Mouse (Mus musculus): ENCODE measurements around the gene Tas1r2. TPM values are rescaled to one million over a fixed set of nuclear protein-coding genes. Genes with fewer than 3 reads are reported as not detected.

Gene Tas1r2
- polyA plus RNA-seq, 1 experiment, result 1.2 TPM

DNA sequence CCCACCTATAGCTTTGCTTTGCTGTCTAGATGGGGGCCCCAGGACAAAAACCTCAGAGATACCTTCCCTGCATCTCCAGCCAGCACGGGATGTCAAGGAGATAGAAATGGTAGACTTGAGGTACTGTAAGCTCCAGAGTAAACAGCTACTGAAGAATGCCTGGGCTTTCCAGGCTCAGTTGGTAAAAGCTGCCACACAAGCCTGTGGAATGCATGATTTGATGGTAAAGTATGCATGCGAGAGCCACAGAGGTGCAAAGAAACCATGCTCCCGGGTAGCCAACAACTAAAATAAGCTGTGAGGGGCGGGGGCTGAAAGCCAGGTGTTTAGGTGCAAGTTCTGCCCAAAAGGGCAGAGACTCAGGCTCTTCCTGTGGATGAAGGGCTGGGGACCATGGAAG, 49.6 kb downstream of the Tas1r2 start:
- Histone ChIP-seq H3K27me3 (ENCODE audit: control insufficient read depth, insufficient read depth, insufficient read length) (no peaks in the 10 kb centered on the region), H3K79me2 (ENCODE audit: control insufficient read depth, insufficient read depth) (no peaks in the 10 kb centered on the region), H3K4me3 (ENCODE audit: insufficient read depth, poor library complexity, severe bottlenecking) (no peak overlapping the region), H3K36me3 (ENCODE audit: control insufficient read depth, insufficient read depth) (no peaks in the 10 kb centered on the region), H3ac (ENCODE audit: control insufficient read depth, insufficient read length, low read depth) (no peak overlapping the region), H3K79me3 (ENCODE audit: low read depth) (no peaks in the 10 kb centered on the region)
- TF ChIP-seq MYOG (IDR thresholded peaks at IDR 0.05; ENCODE audit: control insufficient read depth, extremely low read depth, insufficient read length), result no peak
- no peak for TF ChIP-seq MYOD1 (IDR thresholded peaks at IDR 0.05; ENCODE audit: control insufficient read depth, insufficient read length, low read depth)
- no peak for TF ChIP-seq CTCF (IDR thresholded peaks at IDR 0.05; ENCODE audit: control insufficient read depth, insufficient read depth, insufficient read length)
- TF ChIP-seq MAX (IDR thresholded peaks at IDR 0.05), result no peak
- no peak for TF ChIP-seq FOSL1 (IDR thresholded peaks at IDR 0.05; ENCODE audit: insufficient read depth, low read length, poor library complexity, severe bottlenecking)

DNA sequence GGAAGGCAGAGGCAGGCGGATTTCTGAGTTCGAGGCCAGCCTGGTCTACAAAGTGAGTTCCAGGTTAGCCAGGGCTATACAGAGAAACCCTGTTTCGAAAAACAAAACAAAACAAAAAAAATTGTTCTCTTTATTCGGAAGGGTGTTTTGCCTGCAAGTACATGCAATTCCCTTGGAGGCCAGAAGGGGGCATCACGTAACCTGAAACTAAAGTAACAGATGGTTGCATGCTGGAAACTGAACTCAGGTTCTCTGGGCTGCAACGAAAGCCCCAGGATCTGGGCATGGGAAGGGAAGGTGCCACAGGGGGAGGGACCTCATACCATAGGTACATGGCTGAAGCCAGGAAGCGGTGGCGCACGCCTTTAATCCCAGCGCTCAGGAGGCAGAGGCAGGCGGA, 50.1 kb downstream of the Tas1r2 start:
- Histone ChIP-seq H3K4me3 (ENCODE audit: insufficient read depth, poor library complexity, severe bottlenecking) (no peak overlapping the region), H3K79me3 (ENCODE audit: low read depth) (no peaks in the 10 kb centered on the region), H3ac (ENCODE audit: control insufficient read depth, insufficient read length, low read depth) (no peak overlapping the region), H3K79me2 (ENCODE audit: control insufficient read depth, insufficient read depth) (no peaks in the 10 kb centered on the region), H3K36me3 (ENCODE audit: control insufficient read depth, insufficient read depth) (no peaks in the 10 kb centered on the region), H3K27me3 (ENCODE audit: control insufficient read depth, insufficient read depth, insufficient read length) (no peaks in the 10 kb centered on the region)
- TF ChIP-seq USF1 (IDR thresholded peaks at IDR 0.05; ENCODE audit: low read depth) (no peak), MYOD1 (IDR thresholded peaks at IDR 0.05; ENCODE audit: control insufficient read depth, insufficient read length, low read depth) (no peak), MAX (IDR thresholded peaks at IDR 0.05) (no peak), CTCF (IDR thresholded peaks at IDR 0.05; ENCODE audit: control insufficient read depth, insufficient read depth, insufficient read length) (no peak), CEBPB (IDR thresholded peaks at IDR 0.05; ENCODE audit: low read depth) (no peak), FOSL1 (IDR thresholded peaks at IDR 0.05; ENCODE audit: insufficient read depth, low read length, poor library complexity, severe bottlenecking) (no peak), MYOG (IDR thresholded peaks at IDR 0.05; ENCODE audit: control insufficient read depth, extremely low read depth, insufficient read length) (no peak)

DNA sequence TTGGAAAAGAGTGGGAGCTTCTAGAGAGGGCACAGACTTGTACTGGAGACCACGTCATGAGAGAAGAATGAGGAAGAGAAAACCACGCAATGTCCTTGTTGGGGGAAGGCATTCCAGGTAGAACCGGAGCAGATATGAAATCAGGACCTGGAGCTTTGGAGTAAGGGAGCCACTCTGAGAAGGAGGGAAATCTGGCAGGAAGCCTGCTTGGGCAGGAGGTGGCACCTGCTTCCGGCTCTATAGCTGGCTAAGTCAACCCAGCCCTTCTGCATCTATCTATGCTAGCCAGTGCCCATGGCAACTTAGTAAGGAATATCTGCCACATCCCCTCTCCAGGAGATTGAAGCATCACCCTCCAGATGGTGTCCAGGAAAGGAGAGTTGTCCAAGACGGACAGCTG, 52.6 kb downstream of the Tas1r2 start:
- Histone ChIP-seq H3K27me3 (ENCODE audit: control insufficient read depth, insufficient read depth, insufficient read length) (no peaks in the 10 kb centered on the region), H3ac (ENCODE audit: control insufficient read depth, insufficient read length, low read depth) (no peak overlapping the region), H3K79me2 (ENCODE audit: control insufficient read depth, insufficient read depth) (no peaks in the 10 kb centered on the region), H3K4me3 (ENCODE audit: insufficient read depth, poor library complexity, severe bottlenecking) (no peak overlapping the region), H3K36me3 (ENCODE audit: control insufficient read depth, insufficient read depth) (no peaks in the 10 kb centered on the region), H3K79me3 (ENCODE audit: low read depth) (no peaks in the 10 kb centered on the region)
- no peak for TF ChIP-seq CEBPB (IDR thresholded peaks at IDR 0.05; ENCODE audit: low read depth)
- no peak for TF ChIP-seq CTCF (IDR thresholded peaks at IDR 0.05; ENCODE audit: control insufficient read depth, insufficient read depth, insufficient read length)
- no peak for TF ChIP-seq MYOG (IDR thresholded peaks at IDR 0.05; ENCODE audit: control insufficient read depth, extremely low read depth, insufficient read length)
- TF ChIP-seq MAX (IDR thresholded peaks at IDR 0.05), result no peak
- no peak for TF ChIP-seq MYOD1 (IDR thresholded peaks at IDR 0.05; ENCODE audit: control insufficient read depth, insufficient read length, low read depth)
- TF ChIP-seq USF1 (IDR thresholded peaks at IDR 0.05; ENCODE audit: low read depth), result no peak
- TF ChIP-seq FOSL1 (IDR thresholded peaks at IDR 0.05; ENCODE audit: insufficient read depth, low read length, poor library complexity, severe bottlenecking), result no peak

DNA sequence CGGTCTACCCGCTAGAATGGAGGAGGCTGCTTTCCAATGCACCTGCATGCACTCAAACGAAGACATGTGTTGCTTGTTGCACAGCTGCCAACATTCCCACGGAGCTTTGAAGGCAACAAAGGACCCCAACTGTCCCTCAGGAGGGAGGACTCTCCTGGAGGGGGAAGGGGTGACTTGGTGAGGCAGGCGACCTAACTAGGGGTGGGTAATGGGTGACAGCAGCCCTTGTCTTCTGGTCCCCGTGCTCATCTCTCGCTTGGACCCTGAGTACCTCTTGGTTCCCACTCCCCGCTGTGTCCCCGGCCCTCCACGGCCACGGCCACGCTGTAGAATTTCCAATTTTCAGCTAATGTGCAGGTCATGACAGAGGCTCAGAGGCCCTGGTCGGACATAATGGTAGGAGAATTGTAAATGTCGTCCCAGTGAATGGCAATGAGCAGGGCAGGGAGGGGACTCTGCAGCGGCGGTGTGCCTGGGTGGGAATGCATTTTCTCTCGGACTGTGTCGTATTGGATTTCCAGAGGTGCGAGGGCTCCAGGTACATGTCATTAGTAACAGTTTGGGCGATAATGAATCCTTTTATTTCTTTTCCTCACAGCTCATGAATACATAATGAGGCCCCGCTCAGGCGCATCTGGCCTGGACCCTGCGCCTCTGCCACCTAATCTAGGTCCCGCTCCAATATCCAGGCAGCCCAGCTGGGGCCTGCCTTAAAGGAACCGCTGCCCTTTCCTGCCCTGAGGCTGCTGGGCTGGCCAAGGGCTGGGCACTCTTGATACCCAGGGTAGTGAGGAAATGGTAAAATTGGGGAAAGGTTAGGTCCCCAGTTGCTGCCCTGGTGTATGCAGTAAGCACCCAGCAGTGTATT, 57.4 kb downstream of the Tas1r2 start:
- H3K27me3 ChIP-seq (ENCODE audit: control insufficient read depth, insufficient read depth, insufficient read length), result no peaks in the 10 kb centered on the region
- no peaks in the 10 kb centered on the region for H3K79me2 ChIP-seq (ENCODE audit: control insufficient read depth, insufficient read depth)
- TF ChIP-seq MYOG (IDR thresholded peaks at IDR 0.05; ENCODE audit: control insufficient read depth, extremely low read depth, insufficient read length), result no peak
- TF ChIP-seq FOSL1 (IDR thresholded peaks at IDR 0.05; ENCODE audit: insufficient read depth, low read length, poor library complexity, severe bottlenecking), result no peak
- no peak for TF ChIP-seq CTCF (IDR thresholded peaks at IDR 0.05; ENCODE audit: control insufficient read depth, insufficient read depth, insufficient read length)
- TF ChIP-seq MAX (IDR thresholded peaks at IDR 0.05), result no peak
- TF ChIP-seq MYOD1 (IDR thresholded peaks at IDR 0.05; ENCODE audit: control insufficient read depth, insufficient read length, low read depth), result no peak
- TF ChIP-seq CEBPB (IDR thresholded peaks at IDR 0.05; ENCODE audit: low read depth), result no peak
- no peak for TF ChIP-seq USF1 (IDR thresholded peaks at IDR 0.05; ENCODE audit: low read depth)
- H3K79me3 ChIP-seq (ENCODE audit: low read depth), result no peaks in the 10 kb centered on the region
- H3K36me3 ChIP-seq (ENCODE audit: control insufficient read depth, insufficient read depth), result no peaks in the 10 kb centered on the region
- no peak overlapping the region for H3K4me3 ChIP-seq (ENCODE audit: insufficient read depth, poor library complexity, severe bottlenecking)
- H3ac ChIP-seq (ENCODE audit: control insufficient read depth, insufficient read length, low read depth), result no peak overlapping the region

DNA sequence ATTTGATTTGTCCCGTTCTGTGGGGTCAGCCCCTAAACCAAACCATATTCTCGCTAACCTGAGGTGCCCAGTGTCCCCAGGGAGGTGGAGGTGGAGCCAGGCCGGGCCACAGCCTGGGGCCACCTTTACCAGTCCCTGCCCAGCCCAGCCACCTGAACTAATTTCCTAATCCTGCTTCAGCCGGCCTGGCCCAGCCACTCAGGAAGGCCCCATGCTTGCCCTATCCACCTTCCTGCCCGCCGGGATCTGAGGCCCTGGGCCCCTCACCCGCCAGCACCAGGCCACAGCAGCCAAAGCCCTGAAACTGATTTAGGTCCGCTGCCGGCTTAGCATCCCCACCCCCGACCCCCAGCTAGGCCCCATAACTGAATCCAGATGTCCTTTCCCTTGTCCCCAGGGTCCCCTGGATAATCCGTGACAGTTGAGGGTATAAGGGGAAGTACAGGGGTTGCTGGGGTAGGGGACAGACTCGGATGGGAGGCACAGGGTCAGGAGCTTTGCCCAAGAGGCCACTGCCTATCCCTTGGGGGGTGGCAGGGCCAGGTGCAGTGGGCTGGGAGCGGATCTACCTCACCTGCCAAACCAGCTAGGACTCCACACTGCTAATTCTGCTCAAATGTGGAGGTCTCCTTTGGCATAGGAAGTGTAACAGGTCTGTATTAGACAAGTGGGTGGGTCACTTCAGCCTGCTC, 62.0 kb downstream of the Tas1r2 start:
- no peaks in the 10 kb centered on the region for H3K79me3 ChIP-seq (ENCODE audit: low read depth)
- H3K79me2 ChIP-seq (ENCODE audit: control insufficient read depth, insufficient read depth), result no peaks in the 10 kb centered on the region
- no peak overlapping the region for H3ac ChIP-seq (ENCODE audit: control insufficient read depth, insufficient read length, low read depth)
- no peak for TF ChIP-seq CTCF (IDR thresholded peaks at IDR 0.05; ENCODE audit: control insufficient read depth, insufficient read depth, insufficient read length)
- TF ChIP-seq FOSL1 (IDR thresholded peaks at IDR 0.05; ENCODE audit: insufficient read depth, low read length, poor library complexity, severe bottlenecking), result no peak
- TF ChIP-seq CEBPB (IDR thresholded peaks at IDR 0.05; ENCODE audit: low read depth), result no peak
- TF ChIP-seq MYOG (IDR thresholded peaks at IDR 0.05; ENCODE audit: control insufficient read depth, extremely low read depth, insufficient read length), result no peak
- no peak for TF ChIP-seq USF1 (IDR thresholded peaks at IDR 0.05; ENCODE audit: low read depth)
- no peak for TF ChIP-seq MYOD1 (IDR thresholded peaks at IDR 0.05; ENCODE audit: control insufficient read depth, insufficient read length, low read depth)
- no peak for TF ChIP-seq MAX (IDR thresholded peaks at IDR 0.05)
- H3K4me3 ChIP-seq (ENCODE audit: insufficient read depth, poor library complexity, severe bottlenecking), result no peak overlapping the region
- no peaks in the 10 kb centered on the region for H3K36me3 ChIP-seq (ENCODE audit: control insufficient read depth, insufficient read depth)
- no peaks in the 10 kb centered on the region for H3K27me3 ChIP-seq (ENCODE audit: control insufficient read depth, insufficient read depth, insufficient read length)

Data from C2C12 (cell line).